Mouse (Mus musculus) heart, adult 2 months (tissue): ENCODE results near the gene D630023F18Rik. TPM values are rescaled to one million over a fixed set of nuclear protein-coding genes. Genes with fewer than 3 reads are reported as not detected.

Experiments
- DNase-seq, 2 experiments: peaks; one replicate each; pipeline ENCODE4 v3.0.0; 2021
- H3K27ac ChIP-seq: fragments of 200-600 bp; 2 replicates; pipeline ENCODE4 v1.8.1; 2022
- H3K27me3 ChIP-seq: fragments of 200-500 bp; 2 replicates; pipeline ENCODE4 v1.6.1; 2012; ENCODE audit warnings: mild to moderate bottlenecking, low read length, inconsistent platforms, mixed read lengths; ENCODE audit not compliant: control insufficient read depth, insufficient read depth
- H3K36me3 ChIP-seq: fragments of 200-500 bp; 2 replicates; pipeline ENCODE4 v1.6.1; 2012; ENCODE audit warnings: low read length, inconsistent platforms; ENCODE audit not compliant: control insufficient read depth, insufficient read depth
- H3K4me1 ChIP-seq: fragments of 200-500 bp; 2 replicates; pipeline ENCODE4 v1.6.1; 2011; ENCODE audit warnings: low read length; ENCODE audit not compliant: control insufficient read depth, insufficient read depth
- H3K4me3 ChIP-seq: fragments of 200-600 bp; 2 replicates; pipeline ENCODE4 v1.8.1; 2022
- H3K79me2 ChIP-seq: fragments of 200-500 bp; replicated peaks from 2 replicates; pipeline ENCODE4 v1.6.1; 2012; ENCODE audit warnings: mild to moderate bottlenecking, inconsistent platforms, low read length, moderate library complexity, mixed read lengths; ENCODE audit not compliant: control insufficient read depth, insufficient read depth
- H3K9ac ChIP-seq: fragments of 200-500 bp; 2 replicates; pipeline ENCODE4 v1.6.1; 2012; ENCODE audit warnings: low read depth, mild to moderate bottlenecking, control low read depth, inconsistent platforms, low read length, mixed read lengths
- CTCF ChIP-seq: fragments of 200-600 bp; IDR thresholded peaks from 2 replicates; pipeline ENCODE4 v1.8.1; 2022; ENCODE audit warnings: antibody characterized with exemption, mild to moderate bottlenecking, moderate library complexity
- EP300 ChIP-seq: fragments of 200-500 bp; IDR thresholded peaks from 2 replicates; pipeline ENCODE4 v1.6.1; 2011; ENCODE audit warnings: low read depth, low read length, control low read depth; ENCODE audit not compliant: insufficient read depth
- POLR2A ChIP-seq: fragments of 200-500 bp; IDR thresholded peaks from 2 replicates; pipeline ENCODE4 v1.6.1; 2011; ENCODE audit warnings: mild to moderate bottlenecking, low read depth, low read length, control low read depth; ENCODE audit not compliant: insufficient read depth
- WGBS: fragments of 180-500 bp; shearing (Covaris S2); methylation state at CpG from one replicate; pipeline ENCODE4 v1.1.7; 2018; 5-methylcytosine and 5-hydroxymethylcytosine counted together
- intact Hi-C: fragments of 180-260 bp; cut with DNase I; formaldehyde crosslinking; loops from one replicate; pipeline ENCODE4 v1.15.1; 2025
- polyA plus RNA-seq: library from polyadenylated mRNA; depleted of rRNA; stranded (reverse); fragments of >200 nt; gene quantifications from 2 replicates; pipeline ENCODE4 v1.2.3, GENCODE M21; 2012
- total RNA-seq, 2 experiments: library from RNA; stranded (reverse); gene quantifications; 2 replicates each; pipeline ENCODE4 v1.2.3; 2021

The D630023F18Rik gene
- total and polyA plus RNA-seq, 3 experiments, result not detected

GRCm38 (mm10) chr1:65156111-65156510 is 33.1 kb upstream of the D630023F18Rik start:
- no peak for TF ChIP-seq EP300
- TF ChIP-seq CTCF, result no peak
- TF ChIP-seq POLR2A, result no peak
- no peak overlapping the region for H3K9ac ChIP-seq
- no peak overlapping the region for H3K4me3 ChIP-seq
- no peaks in the 10 kb centered on the region for H3K27me3 ChIP-seq
- H3K27ac ChIP-seq, result no peak overlapping the region
- 91% methylated on average over 5 of the region's 5 CpGs for WGBS
- peaks cover 7% of the 10 kb centered on the region for H3K36me3 ChIP-seq
- no peaks in the 10 kb centered on the region for H3K79me2 ChIP-seq
- DNase-seq, result no peak
- intact Hi-C loops, result no loop called here
- no peaks in the 10 kb centered on the region for H3K4me1 ChIP-seq

DNA sequence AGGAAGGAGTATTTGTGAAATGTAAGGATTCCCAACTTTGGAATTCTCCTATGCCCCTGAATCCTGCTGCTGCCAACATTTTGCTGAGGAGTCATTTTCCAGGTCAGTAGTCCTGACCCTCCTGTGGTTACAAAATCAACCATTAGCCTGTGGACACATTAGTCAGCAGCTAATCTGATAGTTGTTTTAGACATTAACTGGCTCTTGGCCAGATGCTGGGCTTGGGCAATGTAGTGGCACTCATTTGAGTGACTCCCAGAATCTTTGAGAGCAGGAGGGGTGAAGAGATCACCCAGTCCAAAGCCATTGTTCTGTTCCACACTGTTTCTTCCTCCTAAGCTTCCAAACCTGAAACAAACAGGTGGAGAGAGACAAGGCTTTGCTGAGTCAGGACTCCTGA is 31.8 kb upstream of the D630023F18Rik start:
- intact Hi-C loops, result no loop called here
- H3K9ac ChIP-seq, result no peak overlapping the region
- no peak overlapping the region for H3K4me3 ChIP-seq
- DNase-seq, result no peak
- TF ChIP-seq EP300, result no peak
- TF ChIP-seq POLR2A, result no peak
- no peak for TF ChIP-seq CTCF
- no peaks in the 10 kb centered on the region for H3K79me2 ChIP-seq
- peaks cover 2% of the 10 kb centered on the region for H3K36me3 ChIP-seq
- no peaks in the 10 kb centered on the region for H3K27me3 ChIP-seq
- no peaks in the 10 kb centered on the region for H3K4me1 ChIP-seq
- no peak overlapping the region for H3K27ac ChIP-seq

DNA sequence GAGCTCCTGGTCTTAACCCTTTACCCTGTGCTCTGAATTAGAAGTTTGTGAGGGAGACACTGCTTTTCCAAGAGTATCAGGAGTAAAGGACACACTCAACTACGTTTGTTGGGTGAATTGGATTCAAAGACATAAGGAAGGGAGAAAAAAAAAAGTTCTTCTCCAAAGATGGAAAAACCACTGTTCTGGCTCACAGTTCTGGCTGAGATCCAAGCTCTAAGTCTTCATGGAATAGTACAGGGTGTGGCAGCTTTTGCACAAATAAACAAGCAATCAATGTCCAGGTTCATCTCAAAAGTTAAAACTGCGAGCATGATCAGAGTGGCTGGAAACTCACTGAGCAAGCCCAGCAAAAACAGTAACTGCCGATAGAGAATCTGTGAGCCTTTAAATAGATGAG is 25.0 kb upstream of the D630023F18Rik start:
- Histone ChIP-seq H3K4me1 (no peaks in the 10 kb centered on the region), H3K36me3 (no peaks in the 10 kb centered on the region), H3K4me3 (no peak overlapping the region), H3K9ac (no peak overlapping the region), H3K79me2 (no peaks in the 10 kb centered on the region), H3K27me3 (no peaks in the 10 kb centered on the region), H3K27ac (no peak overlapping the region)
- intact Hi-C loops, result no loop called here
- 51% methylated on average over 3 of the region's 3 CpGs for WGBS
- TF ChIP-seq CTCF (no peak), POLR2A (no peak), EP300 (no peak)
- DNase-seq, result no peak

GRCm38 (mm10) chr1:65147326-65147725 is 24.3 kb upstream of the D630023F18Rik start:
- Histone ChIP-seq H3K79me2 (no peaks in the 10 kb centered on the region), H3K4me1 (no peaks in the 10 kb centered on the region), H3K4me3 (no peak overlapping the region), H3K9ac (no peak overlapping the region), H3K27ac (no peak overlapping the region), H3K27me3 (no peaks in the 10 kb centered on the region), H3K36me3 (no peaks in the 10 kb centered on the region)
- no peak for DNase-seq
- WGBS, result 88% methylated on average over 5 of the region's 5 CpGs
- intact Hi-C loops, result no loop called here
- no peak for TF ChIP-seq EP300
- no peak for TF ChIP-seq POLR2A
- TF ChIP-seq CTCF, result no peak

GRCm38 (mm10) chr1:65146601-65147000 is 23.6 kb upstream of the D630023F18Rik start:
- intact Hi-C loops, result no loop called here
- H3K9ac ChIP-seq, result no peak overlapping the region
- WGBS, result 25% methylated on average over 2 of the region's 2 CpGs
- no peaks in the 10 kb centered on the region for H3K4me1 ChIP-seq
- H3K27me3 ChIP-seq, result no peaks in the 10 kb centered on the region
- H3K79me2 ChIP-seq, result no peaks in the 10 kb centered on the region
- H3K4me3 ChIP-seq, result no peak overlapping the region
- TF ChIP-seq POLR2A, result no peak
- TF ChIP-seq EP300, result no peak
- TF ChIP-seq CTCF, result no peak
- no peak overlapping the region for H3K27ac ChIP-seq
- no peaks in the 10 kb centered on the region for H3K36me3 ChIP-seq
- DNase-seq, result no peak

- intact Hi-C loops, result no loop called here
- no peak overlapping the region for H3K9ac ChIP-seq
- H3K27ac ChIP-seq, result no peak overlapping the region
- no peaks in the 10 kb centered on the region for H3K4me1 ChIP-seq
- H3K4me3 ChIP-seq, result no peak overlapping the region
- H3K79me2 ChIP-seq, result no peaks in the 10 kb centered on the region
- TF ChIP-seq POLR2A (no peak), EP300 (no peak), CTCF (no peak)
- WGBS, result 90% methylated on average over 2 of the region's 2 CpGs
- no peaks in the 10 kb centered on the region for H3K36me3 ChIP-seq
- no peaks in the 10 kb centered on the region for H3K27me3 ChIP-seq
- no peak for DNase-seq
Measured at GRCm38 (mm10) chr1:65144783-65145182, 21.8 kb upstream of the D630023F18Rik start.
